Mouse (Mus musculus): ENCODE data around the gene Dock9. TPM values are rescaled to one million over a fixed set of nuclear protein-coding genes. Genes with fewer than 3 reads are reported as not detected.

The Dock9 gene
- total and polyA plus RNA-seq, 3 experiments: 9.3 to 12.2 (median 10.3) TPM

GRCm38 (mm10) chr14:121613490-121613889, 184.1 kb downstream of the Dock9 start:
- Histone ChIP-seq H3K9ac (ENCODE audit: insufficient read depth, low read depth) (no peak overlapping the region), H3K4me1 (ENCODE audit: control insufficient read depth in 1 of 2, insufficient read depth in 2 of 2) (peaks cover 0 to 16% of the 10 kb centered on the region in 2 experiments; a peak in 2 of 4 replicates), H3K79me2 (replicated peaks; ENCODE audit: control insufficient read depth, extremely low read depth, insufficient read depth, poor library complexity, severe bottlenecking) (no peaks in the 10 kb centered on the region), H3K9me3 (replicated peaks; ENCODE audit: low read length) (no peaks in the 10 kb centered on the region), H3K27ac (ENCODE audit: insufficient read depth, low read depth) (no peak overlapping the region), H3K4me3 (replicated peaks in 1 of 3; ENCODE audit: low read depth in 2 of 3, low read length in 2 of 3, poor library complexity in 1 of 3) (no peak overlapping the region), H3K27me3 (replicated peaks) (no peaks in the 10 kb centered on the region), H3K36me3 (replicated peaks in 1 of 2; ENCODE audit: control insufficient read depth in 1 of 2, insufficient read depth in 1 of 2, low read length in 1 of 2) (peaks cover 9 to 28% of the 10 kb centered on the region in 2 experiments), H3K4me2 (ENCODE audit: insufficient read depth, low read depth, poor library complexity, severe bottlenecking) (no peak overlapping the region)
- dilution Hi-C loops (cut with MboI; ENCODE audit: extremely low pct_ligation_motif_present, extremely low pct_unique_long_range_greater_than_20kb, low sequenced_read_pairs) (no loop called here), in situ Hi-C loops (cut with MboI; ENCODE audit: low pct_ligation_motif_present, low pct_unique_long_range_greater_than_20kb, low sequenced_read_pairs) (no loop called here)
- no peak for DNase-seq (ENCODE audit: extremely low read depth)
- no peak for TF ChIP-seq CHD2 (IDR thresholded peaks at IDR 0.05; ENCODE audit: low read length)

- no peak for DNase-seq (ENCODE audit: extremely low read depth)
- dilution Hi-C loops (cut with MboI; ENCODE audit: extremely low pct_ligation_motif_present, extremely low pct_unique_long_range_greater_than_20kb, low sequenced_read_pairs): no loop called here
- Histone ChIP-seq H3K4me1 (ENCODE audit: control insufficient read depth in 1 of 2, insufficient read depth in 2 of 2) (peaks cover 0 to 15% of the 10 kb centered on the region in 2 experiments; a peak in 2 of 4 replicates), H3K4me3 (replicated peaks in 1 of 3; ENCODE audit: low read depth in 2 of 3, low read length in 2 of 3, poor library complexity in 1 of 3) (no peak overlapping the region), H3K9me3 (replicated peaks; ENCODE audit: low read length) (no peaks in the 10 kb centered on the region), H3K4me2 (ENCODE audit: insufficient read depth, low read depth, poor library complexity, severe bottlenecking) (no peak overlapping the region), H3K36me3 (replicated peaks in 1 of 2; ENCODE audit: control insufficient read depth in 1 of 2, insufficient read depth in 1 of 2, low read length in 1 of 2) (peaks cover 9 to 31% of the 10 kb centered on the region in 2 experiments), H3K27me3 (replicated peaks) (no peaks in the 10 kb centered on the region), H3K79me2 (replicated peaks; ENCODE audit: control insufficient read depth, extremely low read depth, insufficient read depth, poor library complexity, severe bottlenecking) (no peaks in the 10 kb centered on the region), H3K9ac (ENCODE audit: insufficient read depth, low read depth) (no peak overlapping the region), H3K27ac (ENCODE audit: insufficient read depth, low read depth) (no peak overlapping the region)
- TF ChIP-seq JUND (conservative IDR thresholded peaks at IDR 0.05; ENCODE audit: low read depth, low read length) (no peak), RAD21 (IDR thresholded peaks at IDR 0.05; ENCODE audit: low read depth, low read length) (no peak), NRF1 (IDR thresholded peaks at IDR 0.05; ENCODE audit: low read depth, low read length) (no peak), POLR2A (IDR thresholded peaks at IDR 0.05; ENCODE audit: low read depth, low read length) (no peak), KAT2A (IDR thresholded peaks at IDR 0.05; ENCODE audit: insufficient replicate concordance, low read length) (no peak), ZNF384 (IDR thresholded peaks at IDR 0.05; ENCODE audit: low read depth, low read length) (no peak), GABPA (IDR thresholded peaks at IDR 0.05; ENCODE audit: insufficient replicate concordance, low read depth, low read length) (no peak), USF1 (IDR thresholded peaks at IDR 0.05; ENCODE audit: low read depth, low read length) (no peak), JUN (IDR thresholded peaks at IDR 0.05; ENCODE audit: insufficient read depth, low read depth, low read length) (no peak), MXI1 (IDR thresholded peaks at IDR 0.05; ENCODE audit: low read depth, low read length) (no peak), IRF4 (IDR thresholded peaks at IDR 0.05; ENCODE audit: low read depth, low read length) (no peak), PAX5 (IDR thresholded peaks at IDR 0.05; ENCODE audit: low read length) (no peak), CHD1 (IDR thresholded peaks at IDR 0.05; ENCODE audit: low read depth, low read length) (no peak), ZC3H11A (IDR thresholded peaks at IDR 0.05; ENCODE audit: low read depth, low read length) (no peak)
- in situ Hi-C loops (cut with MboI; ENCODE audit: low pct_ligation_motif_present, low pct_unique_long_range_greater_than_20kb, low sequenced_read_pairs): no loop called here
These were observed 184.7 kb downstream of the Dock9 start for GRCm38 (mm10) chr14:121612926-121613325.

Data from CH12.LX (cell line).